Mouse (Mus musculus): Measurements from ENCODE around the gene Nkrf.
A peak's percentile ranks its signal among the peaks of the same experiment; 100 is the strongest.

Nkrf gene

DNA sequence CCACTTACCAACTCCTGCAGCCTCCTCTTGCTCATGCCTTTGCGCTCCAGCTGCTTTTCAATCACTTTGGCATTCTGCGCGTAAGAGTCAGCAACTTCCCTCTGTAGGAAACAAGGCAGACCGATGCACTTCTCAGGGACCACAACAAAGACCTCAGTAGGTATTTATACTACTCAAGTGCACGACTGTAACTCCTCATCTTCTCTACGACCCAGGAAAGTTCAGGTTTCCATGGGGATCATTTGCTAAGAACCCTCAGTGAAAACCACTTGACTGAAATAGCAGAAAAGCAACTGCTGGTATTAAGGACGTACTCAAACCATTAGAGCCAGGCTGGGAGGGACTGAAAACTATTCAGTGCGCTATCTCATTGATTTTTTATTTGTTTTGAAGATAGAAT, 50.1 kb downstream of the Nkrf start:
- no peak for DNase-seq (ENCODE audit: low spot score)

DNA sequence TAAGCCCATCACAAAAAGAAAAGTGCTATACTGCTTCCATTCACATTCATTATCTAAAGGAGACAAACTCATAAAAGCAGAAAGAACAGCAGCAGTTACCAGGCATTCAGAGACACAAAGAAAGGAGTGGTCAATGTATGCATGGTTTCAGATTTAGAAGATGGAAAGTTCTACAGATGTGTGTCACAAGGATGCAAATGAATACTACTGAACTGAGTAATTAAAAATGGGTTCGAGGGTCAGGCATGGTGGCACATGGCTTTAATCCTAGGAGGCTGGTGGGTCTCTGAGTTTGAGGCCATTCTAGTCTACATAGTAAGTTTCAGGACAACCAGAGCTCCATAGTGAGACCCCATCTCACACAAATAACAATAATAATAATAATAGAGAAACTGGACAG, 55.5 kb downstream of the Nkrf start:
- no peak for DNase-seq (ENCODE audit: low spot score)

GRCm38 (mm10) chrX:36843346-36843990, 59.2 kb downstream of the Nkrf start:
- no peak for DNase-seq (ENCODE audit: low spot score)

- DNase-seq (ENCODE audit: low spot score), result no peak
Observed at GRCm38 (mm10) chrX:36841698-36842097, 61.0 kb downstream of the Nkrf start.

DNA sequence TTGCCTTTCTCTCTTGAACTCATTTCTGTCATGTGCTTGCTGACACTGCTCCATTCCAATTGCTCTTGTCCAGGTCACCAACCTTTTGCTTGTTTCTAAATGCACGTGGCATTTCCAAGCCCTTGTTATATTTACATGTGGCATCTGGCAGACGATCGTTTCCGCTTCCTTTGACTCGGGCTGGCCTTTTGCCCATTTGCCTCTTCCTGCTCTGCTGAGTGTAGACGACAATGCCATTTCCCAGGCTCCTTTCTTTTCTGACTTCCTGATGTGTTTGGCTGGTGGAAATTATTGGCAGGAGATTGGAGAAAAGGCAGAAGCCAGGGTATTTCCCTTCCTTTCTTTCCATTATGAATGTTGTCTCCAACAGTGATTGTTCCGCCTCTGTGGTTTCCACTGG, 63.3 kb downstream of the Nkrf start:
- DNase-seq (ENCODE audit: low spot score), result peak; percentile 44

Data from MN1 (cell line).